Mouse (Mus musculus) kidney, embryonic 14.5 days (tissue): ENCODE data around the gene Poln. TPM values are rescaled to one million over a fixed set of nuclear protein-coding genes. Genes with fewer than 3 reads are reported as not detected.

Source experiments
- ATAC-seq: fragments of 200-750 bp; cut with Nextera tagmentation; 2 replicates; pipeline ENCODE4 v1.8.0; 2017; ENCODE audit warnings: moderate number of reproducible peaks, mild to moderate bottlenecking, moderate TSS enrichment, moderate library complexity; ENCODE audit not compliant: low FRiP score, low TSS enrichment
- H3K27ac ChIP-seq: fragments of 300-500 bp; sonication (generic); 2 replicates; pipeline ENCODE4 v1.5.1; 2014; ENCODE audit warnings: low read depth, mild to moderate bottlenecking, low read length, moderate library complexity, mixed read lengths
- H3K27me3 ChIP-seq: fragments of 300-500 bp; sonication (generic); 2 replicates; pipeline ENCODE4 v1.6.1; 2014; ENCODE audit warnings: mild to moderate bottlenecking, low read length; ENCODE audit not compliant: control insufficient read depth, insufficient read depth
- H3K36me3 ChIP-seq: fragments of 300-500 bp; sonication (generic); 2 replicates; pipeline ENCODE4 v1.6.1; 2014; ENCODE audit warnings: low read length, mixed read lengths; ENCODE audit not compliant: control insufficient read depth, insufficient read depth
- H3K4me1 ChIP-seq: fragments of 300-500 bp; sonication (generic); 2 replicates; pipeline ENCODE4 v1.6.1; 2014; ENCODE audit warnings: low read length, mixed read lengths; ENCODE audit not compliant: control insufficient read depth, insufficient read depth
- H3K4me2 ChIP-seq: fragments of 300-500 bp; sonication (generic); replicated peaks from 2 replicates; pipeline ENCODE4 v1.6.1; 2014; ENCODE audit warnings: low read depth, mild to moderate bottlenecking, low read length
- H3K4me3 ChIP-seq: fragments of 300-500 bp; sonication (generic); 2 replicates; pipeline ENCODE4 v1.5.1; 2014; ENCODE audit warnings: mild to moderate bottlenecking, low read length
- H3K9ac ChIP-seq: fragments of 300-500 bp; sonication (generic); 2 replicates; pipeline ENCODE4 v1.6.1; 2014; ENCODE audit warnings: low read depth, mild to moderate bottlenecking, low read length, moderate library complexity
- H3K9me3 ChIP-seq: fragments of 300-500 bp; sonication (generic); 2 replicates; pipeline ENCODE4 v1.6.1; 2016; ENCODE audit warnings: low read length; ENCODE audit not compliant: control insufficient read depth
- WGBS: fragments of 180-500 bp; shearing (Covaris S2); extraction: QIAGEN DNeasy Blood & Tissue Kit; methylation state at CpG from one replicate; pipeline ENCODE4 v1.1.7; 2014; 5-methylcytosine and 5-hydroxymethylcytosine counted together
- polyA plus RNA-seq: library from polyadenylated mRNA; unstranded; fragments of >200 nt; fragmentation: Nextera tagmentation; extraction: Ambion mirVana; gene quantifications from 2 replicates; pipeline ENCODE4 v1.2.1, GENCODE M21; 2014

Gene Poln
- polyA plus RNA-seq, 1 experiment from 2014 or later = 0.61 TPM

- no peak for ATAC-seq
- no peak overlapping the region for H3K9ac ChIP-seq
Observed at GRCm38 (mm10) chr5:34105681-34106080, 63.6 kb downstream of the Poln start.

DNA sequence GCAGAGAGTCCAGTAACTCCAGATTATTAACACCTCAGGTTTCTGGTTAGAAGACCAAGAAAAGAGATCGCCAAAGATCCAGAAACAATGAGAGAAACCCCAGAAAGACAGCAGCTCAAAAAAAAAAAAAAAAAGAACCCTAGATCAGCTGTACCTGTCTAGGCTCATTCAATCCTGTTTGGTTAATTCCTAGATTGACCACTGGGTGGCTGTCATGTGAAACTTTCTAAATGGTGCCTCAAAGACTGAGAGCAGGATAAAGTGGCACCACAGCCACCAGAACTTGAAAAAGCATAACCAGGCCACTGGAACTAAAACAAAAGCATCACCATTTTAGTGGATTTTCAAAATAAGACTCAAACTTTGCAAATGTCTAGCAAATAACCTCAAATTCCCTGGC, 71.9 kb downstream of the Poln start:
- peaks cover 3% of the 10 kb centered on the region; the same call in 1 of the 2 replicates for H3K27me3 ChIP-seq
- no peak overlapping the region for H3K4me3 ChIP-seq
- H3K4me2 ChIP-seq = no peak overlapping the region
- no peak overlapping the region for H3K27ac ChIP-seq
- H3K9me3 ChIP-seq = no peaks in the 10 kb centered on the region
- no peaks in the 10 kb centered on the region for H3K36me3 ChIP-seq
- 17% methylated on average over 1 of the region's 1 CpGs for WGBS
- ATAC-seq = no peak
- no peak overlapping the region for H3K9ac ChIP-seq
- no peaks in the 10 kb centered on the region for H3K4me1 ChIP-seq

More at GRCm38 (mm10) chr5:34105681-34106080, 63.6 kb downstream of the Poln start:
- H3K4me3 ChIP-seq = no peak overlapping the region
- H3K27me3 ChIP-seq = no peaks in the 10 kb centered on the region; the same call in 1 of the 2 replicates
- H3K36me3 ChIP-seq = no peaks in the 10 kb centered on the region
- H3K4me1 ChIP-seq = no peaks in the 10 kb centered on the region
- WGBS = 87% methylated on average over 1 of the region's 1 CpGs
- H3K27ac ChIP-seq = no peak overlapping the region
- H3K9me3 ChIP-seq = no peaks in the 10 kb centered on the region
- H3K4me2 ChIP-seq = no peak overlapping the region

- H3K9me3 ChIP-seq = no peaks in the 10 kb centered on the region
- WGBS = 85% methylated on average over 2 of the region's 2 CpGs
- H3K27me3 ChIP-seq = peaks cover 3% of the 10 kb centered on the region; the same call in 1 of the 2 replicates
- no peak for ATAC-seq
- H3K4me1 ChIP-seq = no peaks in the 10 kb centered on the region
- no peaks in the 10 kb centered on the region for H3K36me3 ChIP-seq
- H3K27ac ChIP-seq = no peak overlapping the region
- H3K4me3 ChIP-seq = no peak overlapping the region
- no peak overlapping the region for H3K9ac ChIP-seq
- H3K4me2 ChIP-seq = no peak overlapping the region
Observed at GRCm38 (mm10) chr5:34093021-34093420, 76.2 kb downstream of the Poln start.

DNA sequence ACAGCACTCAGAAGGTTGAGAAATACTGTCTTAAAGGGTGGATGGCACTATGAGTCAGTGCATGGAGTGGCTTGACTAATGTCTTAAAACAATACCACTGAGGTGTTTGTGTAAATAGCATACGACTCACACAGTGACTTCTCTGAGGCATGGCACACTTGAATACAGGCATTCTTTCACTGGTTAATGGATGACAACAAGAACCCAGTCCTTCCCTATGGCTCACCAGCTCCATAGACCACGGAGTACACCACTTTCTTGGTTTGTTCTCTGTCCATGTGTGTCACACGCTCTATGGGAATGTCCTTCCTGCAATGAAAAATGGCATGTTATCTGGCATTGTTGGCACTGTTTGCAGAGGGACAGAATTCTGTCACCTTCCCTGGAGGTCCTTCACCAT, 136.7 kb downstream of the Poln start:
- no peak overlapping the region for H3K9ac ChIP-seq
- no peak overlapping the region for H3K4me2 ChIP-seq
- H3K4me1 ChIP-seq = no peaks in the 10 kb centered on the region
- H3K36me3 ChIP-seq = no peaks in the 10 kb centered on the region
- H3K27ac ChIP-seq = no peak overlapping the region
- ATAC-seq = no peak
- H3K4me3 ChIP-seq = no peak overlapping the region
- no peaks in the 10 kb centered on the region for H3K27me3 ChIP-seq
- H3K9me3 ChIP-seq = no peaks in the 10 kb centered on the region
- WGBS = 72% methylated on average over 3 of the region's 3 CpGs

DNA sequence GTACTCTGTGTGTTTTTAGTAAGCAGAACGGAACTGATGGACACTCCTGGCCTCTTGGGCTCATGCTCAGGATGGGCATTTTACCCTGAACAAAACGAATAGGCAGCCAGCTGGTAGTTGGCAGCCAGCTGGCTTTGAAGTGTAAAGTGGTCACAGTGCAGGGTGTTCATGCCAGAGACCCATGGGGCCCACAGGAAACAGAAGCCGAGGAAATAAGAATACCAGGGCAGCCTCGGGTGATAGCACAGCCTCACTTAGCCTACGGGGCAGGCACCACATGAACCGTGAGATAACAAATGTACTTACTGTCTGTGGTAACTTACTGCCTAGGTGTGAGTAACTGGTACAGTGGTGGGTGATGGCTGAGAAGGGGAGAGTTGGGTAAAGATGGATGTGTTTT, 138.2 kb downstream of the Poln start:
- Histone ChIP-seq H3K4me1 (no peaks in the 10 kb centered on the region), H3K9ac (no peak overlapping the region), H3K4me3 (no peak overlapping the region), H3K36me3 (no peaks in the 10 kb centered on the region), H3K9me3 (no peaks in the 10 kb centered on the region), H3K4me2 (no peak overlapping the region), H3K27me3 (no peaks in the 10 kb centered on the region), H3K27ac (no peak overlapping the region)
- 72% methylated on average over 6 of the region's 6 CpGs for WGBS
- no peak for ATAC-seq

- no peaks in the 10 kb centered on the region for H3K36me3 ChIP-seq
- H3K4me1 ChIP-seq = no peaks in the 10 kb centered on the region
- no peak overlapping the region for H3K4me2 ChIP-seq
- ATAC-seq = no peak
- H3K4me3 ChIP-seq = no peak overlapping the region
- H3K27me3 ChIP-seq = no peaks in the 10 kb centered on the region
- H3K9ac ChIP-seq = no peak overlapping the region
- H3K27ac ChIP-seq = no peak overlapping the region
- H3K9me3 ChIP-seq = no peaks in the 10 kb centered on the region
- WGBS = 71% methylated on average over 4 of the region's 4 CpGs
Observed at GRCm38 (mm10) chr5:34030101-34030500, 139.1 kb downstream of the Poln start.

DNA sequence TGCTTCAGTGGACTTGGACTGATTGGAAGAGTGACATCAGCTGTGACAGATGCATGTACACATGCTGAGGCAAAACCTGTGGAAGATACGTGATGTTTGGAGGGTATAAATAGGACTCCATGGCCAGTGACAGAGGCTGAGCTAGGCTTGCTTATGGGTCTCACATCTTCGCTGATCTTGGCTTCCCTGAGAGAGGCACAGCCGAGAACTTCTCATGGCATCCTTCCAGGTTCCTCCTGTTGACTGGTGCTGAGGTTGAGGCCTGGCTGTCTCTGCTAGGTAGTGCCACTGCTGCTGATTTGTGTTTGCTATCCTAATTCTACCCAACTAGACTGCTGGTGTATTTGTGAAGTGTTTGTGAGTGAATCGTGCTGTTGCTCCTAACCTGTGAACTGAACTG, 150.3 kb downstream of the Poln start:
- Histone ChIP-seq H3K27me3 (no peaks in the 10 kb centered on the region), H3K4me2 (no peak overlapping the region), H3K36me3 (no peaks in the 10 kb centered on the region), H3K4me3 (no peak overlapping the region), H3K9ac (no peak overlapping the region), H3K27ac (no peak overlapping the region), H3K9me3 (no peaks in the 10 kb centered on the region), H3K4me1 (no peaks in the 10 kb centered on the region)
- no peak for ATAC-seq
- 83% methylated on average over 4 of the region's 4 CpGs for WGBS

DNA sequence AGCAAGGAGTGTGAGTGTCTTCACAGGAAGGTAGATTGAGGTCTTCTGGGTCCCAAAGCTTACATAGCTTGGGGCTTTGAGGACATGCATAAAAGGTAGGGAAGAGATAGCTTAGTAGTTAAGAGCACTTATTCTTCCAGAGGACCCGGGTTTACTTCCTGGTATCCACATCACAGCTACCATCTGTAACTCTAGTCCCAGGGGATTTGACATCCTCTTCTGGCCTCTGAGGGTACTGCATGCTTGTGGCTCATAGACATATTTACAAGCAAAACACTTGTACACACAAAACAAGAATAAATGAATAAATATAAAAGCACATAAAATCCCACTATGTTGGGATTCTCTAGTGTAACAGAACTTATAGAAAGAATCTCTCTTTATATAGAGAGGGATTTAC, 154.6 kb downstream of the Poln start:
- WGBS = 67% methylated on average over 1 of the region's 1 CpGs
- no peak for ATAC-seq

GRCm38 (mm10) chr5:34007392-34007941, 161.8 kb downstream of the Poln start:
- Histone ChIP-seq H3K4me1 (no peaks in the 10 kb centered on the region), H3K27ac (no peak overlapping the region), H3K36me3 (no peaks in the 10 kb centered on the region), H3K9ac (no peak overlapping the region), H3K4me3 (no peak overlapping the region), H3K4me2 (no peak overlapping the region), H3K9me3 (no peaks in the 10 kb centered on the region), H3K27me3 (no peaks in the 10 kb centered on the region)
- no peak for ATAC-seq
- 83% methylated on average over 4 of the region's 4 CpGs for WGBS

More for the DNA sequence above, 154.6 kb downstream of the Poln start:
- H3K4me2 ChIP-seq = no peak overlapping the region
- H3K4me3 ChIP-seq = no peak overlapping the region
- H3K27ac ChIP-seq = no peak overlapping the region
- no peaks in the 10 kb centered on the region for H3K4me1 ChIP-seq
- H3K9me3 ChIP-seq = no peaks in the 10 kb centered on the region
- H3K27me3 ChIP-seq = no peaks in the 10 kb centered on the region
- no peaks in the 10 kb centered on the region for H3K36me3 ChIP-seq
- no peak overlapping the region for H3K9ac ChIP-seq
